Mouse (Mus musculus) common myeloid progenitor, adult 5-6 weeks (primary cell): Measurements from ENCODE around the gene Dlx6. TPM values are rescaled to one million over a fixed set of nuclear protein-coding genes. Genes with fewer than 3 reads are reported as not detected.

Source experiments
- ATAC-seq: replicated peaks from 2 replicates; pipeline ENCODE4 v1.8.0; 2016; ENCODE audit warnings: low read depth, mild to moderate bottlenecking, moderate TSS enrichment, inconsistent platforms; ENCODE audit not compliant: poor library complexity, severe bottlenecking
- total RNA-seq: library from RNA; stranded (forward); fragments of 200-1000, 187-1606 nt; gene quantifications from 2 replicates; pipeline ENCODE4 v1.2.3, GENCODE M21; 2017

Dlx6 gene
- total RNA-seq, 1 experiment from 2014 or later = not detected

DNA sequence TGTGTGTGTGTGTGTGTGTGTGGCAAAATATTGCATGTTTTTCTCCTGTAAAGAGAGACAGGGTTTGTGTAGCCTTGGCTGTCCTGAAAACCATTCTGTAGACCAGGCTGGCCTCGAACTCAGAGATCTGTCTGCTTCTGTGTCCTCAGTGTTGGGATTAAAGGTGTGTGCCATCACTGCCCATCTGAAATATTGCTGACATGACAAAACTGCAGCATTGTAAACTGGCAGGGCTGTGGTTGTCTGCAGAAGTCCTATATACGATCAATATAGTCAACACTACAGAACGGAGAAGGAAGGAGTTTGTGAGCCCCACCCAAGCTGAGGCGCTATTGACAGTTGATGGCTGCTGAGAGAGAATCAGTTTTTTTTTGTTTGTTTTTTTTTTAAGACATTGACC lies 54.2 kb downstream of the Dlx6 start:
- ATAC-seq = no peak

Other genes starting within 250 kb of the Dlx6 start
- gene Dlx5, start 18.8 kb downstream of the Dlx6 start, total RNA-seq = not detected in 2 replicates
- gene Sdhaf3, start 92.7 kb downstream of the Dlx6 start, total RNA-seq = 4.6 and 7.7 TPM in 2 replicates